In genomic region chr11:49847811-49848078, GRCm38 (mm10) we compare ENCODE assay signal across 9 mouse cellular contexts. TPM values are rescaled to one million over a fixed set of nuclear protein-coding genes. Genes with fewer than 3 reads are reported as not detected.
DNase-seq lines count a peak whose midpoint lies in the region; ATAC-seq and TF ChIP-seq lines count a peak whose summit lies in the region.
"Had no signal": no experiment of that assay in that cellular context is flagged by ENCODE, and none has a peak within 500 bp of the region (broad histone marks: within the 10 kb centered on the region; RNA-seq: fewer than 3 reads in every experiment).

No protein-coding gene starts in this region.

- 74% methylated on average over 2 of the region's 2 CpGs for WGBS in kidney, embryonic 14.5 days
- 70% methylated on average over 2 of the region's 2 CpGs for WGBS in hindbrain, embryonic 16.5 days
- 78% methylated on average over 2 of the region's 2 CpGs for WGBS in midbrain, embryonic 14.5 days

- no peaks in the 10 kb centered on the region for H3K36me3 ChIP-seq in kidney, embryonic 14.5 days (ENCODE audit: control insufficient read depth, insufficient read depth, low read length)
- peaks cover 2% of the 10 kb centered on the region; the same call in 1 of the 2 replicates for H3K36me3 ChIP-seq in hindbrain, embryonic 16.5 days (ENCODE audit: control insufficient read depth, insufficient read depth, low read length)
- H3K36me3 ChIP-seq in midbrain, embryonic 14.5 days (ENCODE audit: control insufficient read depth, insufficient read depth, low read length) = peaks cover 11% of the 10 kb centered on the region; the same call in 1 of the 2 replicates

- peak overlapping the region; percentile 61 for H3K4me2 ChIP-seq in kidney, embryonic 14.5 days (replicated peaks; ENCODE audit: low read depth, low read length)
- H3K4me2 ChIP-seq in hindbrain, embryonic 16.5 days (ENCODE audit: low read length) = peak overlapping the region; percentile 73
- peak overlapping the region; percentile 83 for H3K4me2 ChIP-seq in midbrain, embryonic 14.5 days (ENCODE audit: low read length)

- 0 out of 2 replicates have a peak overlapping the region, but pooled peaks have one; percentile 90 for H3K9ac ChIP-seq in kidney, embryonic 14.5 days (ENCODE audit: low read depth, low read length)
- H3K9ac ChIP-seq in hindbrain, embryonic 16.5 days (ENCODE audit: low read depth, low read length) = peak overlapping the region; percentile 94
- peak overlapping the region; percentile 94; the same call in 1 of the 2 replicates for H3K9ac ChIP-seq in midbrain, embryonic 14.5 days (replicated peaks; ENCODE audit: low read length)

- DNase-seq in kidney, postnatal 4 days = no peak
- no peak for DNase-seq in midbrain, embryonic 14.5 days
- DNase-seq in MN1 (ENCODE audit: low spot score) = no peak
- DNase-seq in thymus, postnatal 14 days = no peak
- no peak for DNase-seq in right cerebral cortex, postnatal 36 days (ENCODE audit: low spot score in 2 of 2)

- TF ChIP-seq CTCF in cortical plate, adult 2 months (IDR thresholded peaks at IDR 0.05; ENCODE audit: extremely low read depth, insufficient read depth, low read length) = no peak

- no peaks in the 10 kb centered on the region for H3K9me3 ChIP-seq in kidney, embryonic 14.5 days (ENCODE audit: control insufficient read depth, low read length)
- H3K9me3 ChIP-seq in hindbrain, embryonic 16.5 days (ENCODE audit: control insufficient read depth, low read length) = no peaks in the 10 kb centered on the region
- no peaks in the 10 kb centered on the region for H3K9me3 ChIP-seq in midbrain, embryonic 14.5 days (ENCODE audit: control insufficient read depth, low read length)
- H3K9me3 ChIP-seq: G1E had no signal

- H3K4me3 ChIP-seq in kidney, embryonic 14.5 days (ENCODE audit: low read length) = peak overlapping the region; percentile 93; the same call in 1 of the 2 replicates
- peak overlapping the region; percentile 77; the same call in 1 of the 2 replicates for H3K4me3 ChIP-seq in cortical plate, adult 2 months (ENCODE audit: insufficient read depth, low read length)
- peak overlapping the region; percentile 85 for H3K4me3 ChIP-seq in hindbrain, embryonic 16.5 days (ENCODE audit: low read length)
- H3K4me3 ChIP-seq in midbrain, embryonic 14.5 days (replicated peaks; ENCODE audit: low read depth, low read length) = peak overlapping the region; percentile 92

- no peak for ATAC-seq in kidney, embryonic 14.5 days (ENCODE audit: low FRiP score, low TSS enrichment)
- no peak for ATAC-seq in hindbrain, embryonic 16.5 days
- ATAC-seq in midbrain, embryonic 14.5 days (ENCODE audit: low FRiP score, low TSS enrichment) = no peak

- no peak for TF ChIP-seq POLR2A in cortical plate, adult 2 months (IDR thresholded peaks at IDR 0.05; ENCODE audit: extremely low read depth, insufficient read depth, low read length)

- peaks cover 14% of the 10 kb centered on the region for H3K4me1 ChIP-seq in kidney, embryonic 14.5 days (ENCODE audit: control insufficient read depth, insufficient read depth, low read length)
- H3K4me1 ChIP-seq in cortical plate, adult 2 months (ENCODE audit: control insufficient read depth, insufficient read depth, low read length) = peaks cover 9% of the 10 kb centered on the region
- peaks cover 23% of the 10 kb centered on the region for H3K4me1 ChIP-seq in hindbrain, embryonic 16.5 days (ENCODE audit: control insufficient read depth, insufficient read depth, low read depth, low read length)
- peaks cover 21% of the 10 kb centered on the region for H3K4me1 ChIP-seq in midbrain, embryonic 14.5 days (ENCODE audit: control insufficient read depth, insufficient read depth, low read length)

- no peaks in the 10 kb centered on the region for H3K27me3 ChIP-seq in kidney, embryonic 14.5 days (ENCODE audit: control insufficient read depth, insufficient read depth, low read length)
- no peaks in the 10 kb centered on the region for H3K27me3 ChIP-seq in hindbrain, embryonic 16.5 days (replicated peaks; ENCODE audit: control insufficient read depth, insufficient read depth, low read length)
- H3K27me3 ChIP-seq in midbrain, embryonic 14.5 days (ENCODE audit: control insufficient read depth, insufficient read depth, low read length) = no peaks in the 10 kb centered on the region

- H3K27ac ChIP-seq in kidney, embryonic 14.5 days (ENCODE audit: low read depth, low read length) = no peak overlapping the region
- H3K27ac ChIP-seq in cortical plate, adult 2 months (ENCODE audit: insufficient read depth, low read length) = no peak overlapping the region
- H3K27ac ChIP-seq in hindbrain, embryonic 16.5 days (ENCODE audit: low read depth, low read length) = peak overlapping the region; percentile 87
- H3K27ac ChIP-seq in midbrain, embryonic 14.5 days (replicated peaks; ENCODE audit: low read depth, low read length) = no peak overlapping the region

RNA-seq across cellular contexts. Expression of gene Mapk9, which starts 1.2 kb away (rescaled TPM):
- 19.3 and 33.9 TPM in 2 replicates for polyA plus RNA-seq in kidney, embryonic 14.5 days (2014; fragmentation: Nextera tagmentation; extraction: Ambion mirVana)
- 130 and 131 TPM in 2 replicates for polyA plus RNA-seq in cortical plate, adult 2 months (2012; rRNA removed)
- 69.0 and 69.9 TPM in 2 replicates for polyA plus RNA-seq in hindbrain, embryonic 16.5 days (2015; fragmentation: Nextera tagmentation; extraction: Ambion mirVana)
- 58.7 and 72.4 TPM in 2 replicates for polyA plus RNA-seq in midbrain, embryonic 14.5 days (2014; fragmentation: Nextera tagmentation; extraction: Ambion mirVana)

RNA-seq across cellular contexts. Expression of gene Gfpt2, which starts 53.8 kb away (rescaled TPM):
- 8.1 and 12.6 TPM in 2 replicates for polyA plus RNA-seq in kidney, embryonic 14.5 days (2014; fragmentation: Nextera tagmentation; extraction: Ambion mirVana)
- 10.9 and 11.4 TPM in 2 replicates for polyA plus RNA-seq in cortical plate, adult 2 months (2012; rRNA removed)
- polyA plus RNA-seq in hindbrain, embryonic 16.5 days (2015; fragmentation: Nextera tagmentation; extraction: Ambion mirVana) = 6.3 and 7.2 TPM in 2 replicates
- polyA plus RNA-seq in midbrain, embryonic 14.5 days (2014; fragmentation: Nextera tagmentation; extraction: Ambion mirVana) = 4.1 and 4.5 TPM in 2 replicates
- polyA plus RNA-seq: G1E had no signal

RNA-seq across cellular contexts. Expression of gene Rasgef1c, which starts 53.9 kb away (rescaled TPM):
- polyA plus RNA-seq in kidney, embryonic 14.5 days (2014; fragmentation: Nextera tagmentation; extraction: Ambion mirVana) = not detected in 2 replicates
- polyA plus RNA-seq in cortical plate, adult 2 months (2012; rRNA removed) = 38.6 and 38.8 TPM in 2 replicates
- polyA plus RNA-seq in hindbrain, embryonic 16.5 days (2015; fragmentation: Nextera tagmentation; extraction: Ambion mirVana) = 34.7 and 36.5 TPM in 2 replicates
- polyA plus RNA-seq in midbrain, embryonic 14.5 days (2014; fragmentation: Nextera tagmentation; extraction: Ambion mirVana) = 24.9 and 36.2 TPM in 2 replicates
- polyA plus RNA-seq: G1E had no signal

Comparison
In these comparisons a context has a peak if more than half of its experiments do, and no peak if none do; other contexts are left out.
1. RNA of gene Rasgef1c, which starts 53.9 kb away (polyA plus RNA-seq): 38.6 to 38.8 TPM in cortical plate, adult 2 months, 34.7 to 36.5 TPM in hindbrain, embryonic 16.5 days and 24.9 to 36.2 TPM in midbrain, embryonic 14.5 days; not detected in kidney, embryonic 14.5 days; every median in the first group is over 10 times any median in the second.
2. Peak in every context shown above with its lines, with median percentiles within 50 percentile points of each other: H3K4me2 ChIP-seq, H3K4me3 ChIP-seq and H3K9ac ChIP-seq.